Mouse (Mus musculus) erythroblast, adult 5-6 weeks (primary cell): Measurements from ENCODE around the gene Psmb10. TPM values are rescaled to one million over a fixed set of nuclear protein-coding genes. Genes with fewer than 3 reads are reported as not detected.
"Not testable (repeated sequence)": the region's sequence is repeated elsewhere in the genome, so short reads cannot be mapped to it uniquely, and the experiment has no call there.

Experiments
- ATAC-seq: replicated peaks from 2 replicates; pipeline ENCODE4 v1.8.0; 2016; ENCODE audit warnings: moderate number of reproducible peaks, mild to moderate bottlenecking, moderate TSS enrichment, inconsistent platforms; ENCODE audit not compliant: poor library complexity, low FRiP score, severe bottlenecking
- total RNA-seq, 2 experiments: library from RNA; stranded (forward) in 1 of 2; stranded (reverse) in 1 of 2; fragments of 150-400 nt in 1 of 2; fragments of 200-764, 138-1000 nt in 1 of 2; gene quantifications; 2 replicates each; pipeline versions ENCODE4 v1.2.3 to v1.2.4; 2015 to 2017; ENCODE audit warnings: low replicate concordance in 2 of 2

Psmb10 gene
- total RNA-seq (2015; ENCODE audit: low replicate concordance) (22.9 and 51.4 TPM in 2 replicates), total RNA-seq (2017; ENCODE audit: low replicate concordance) (7.2 and 13.2 TPM in 2 replicates)

- no peak for ATAC-seq
Measured at GRCm38 (mm10) chr8:105938306-105938669, at the start of gene Psmb10. Psmb10 (minus strand) TSS chr8:105938444.

- ATAC-seq = not testable (repeated sequence)
Measured at GRCm38 (mm10) chr8:105983406-105983805, 45.2 kb upstream of the Psmb10 start.

- no peak for ATAC-seq
Measured at GRCm38 (mm10) chr8:105981146-105981545, 42.9 kb upstream of the Psmb10 start.

- ATAC-seq = no peak
Measured at GRCm38 (mm10) chr8:105979325-105979724, 41.1 kb upstream of the Psmb10 start, which contains the start of gene Dpep3. Dpep3 (minus strand) TSS chr8:105979429.

GRCm38 (mm10) chr8:105975363-105975762 lies 37.1 kb upstream of the Psmb10 start:
- ATAC-seq = no peak

- no peak for ATAC-seq
Measured at GRCm38 (mm10) chr8:105971019-105971720, 32.9 kb upstream of the Psmb10 start.

- no peak for ATAC-seq
Measured at GRCm38 (mm10) chr8:105969367-105969766, 31.1 kb upstream of the Psmb10 start.

- ATAC-seq = peak; percentile 63
Measured at GRCm38 (mm10) chr8:105966692-105967311, 28.6 kb upstream of the Psmb10 start.

GRCm38 (mm10) chr8:105965905-105966341 lies 27.7 kb upstream of the Psmb10 start, which contains the start of gene Slc12a4:
Slc12a4 (minus strand) TSS chr8:105966097.
- peak; percentile 40 for ATAC-seq

GRCm38 (mm10) chr8:105965266-105965904 lies 27.1 kb upstream of the Psmb10 start:
- ATAC-seq = no peak

- 0 out of 2 replicates have a peak, but pooled peaks have one; percentile 3 for ATAC-seq
Measured at GRCm38 (mm10) chr8:105964506-105965265, 26.4 kb upstream of the Psmb10 start.

- ATAC-seq = no peak
Measured at GRCm38 (mm10) chr8:105961536-105961935, 23.3 kb upstream of the Psmb10 start.

GRCm38 (mm10) chr8:105961101-105961500 lies 22.9 kb upstream of the Psmb10 start:
- ATAC-seq = peak; percentile 54

- no peak for ATAC-seq
Measured at GRCm38 (mm10) chr8:105959350-105959749, 21.1 kb upstream of the Psmb10 start.

- no peak for ATAC-seq
Measured at GRCm38 (mm10) chr8:105957813-105958212, 19.6 kb upstream of the Psmb10 start.

- no peak for ATAC-seq
Measured at GRCm38 (mm10) chr8:105956556-105956955, 18.3 kb upstream of the Psmb10 start.

GRCm38 (mm10) chr8:105951057-105951659 lies 12.9 kb upstream of the Psmb10 start:
- ATAC-seq = no peak

GRCm38 (mm10) chr8:105949350-105949749 lies 11.1 kb upstream of the Psmb10 start:
- no peak for ATAC-seq

- no peak for ATAC-seq
Measured at GRCm38 (mm10) chr8:105943321-105943739, 5.1 kb upstream of the Psmb10 start, which contains the start of gene Lcat. Lcat (minus strand) TSS chr8:105943382.
